Mouse (Mus musculus) brain, adult 2 months (tissue): Measurements from ENCODE around the gene Mars.

Experiments used
- DNase-seq: peaks from one replicate; pipeline ENCODE4 v3.0.0; 2011; ENCODE audit warnings: low read depth, low spot score

The Mars gene

GRCm38 (mm10) chr10:127287271-127287935, 24.2 kb downstream of the Mars start:
- DNase-seq = no peak

- DNase-seq = no peak
Measured at GRCm38 (mm10) chr10:127286730-127287129, 24.9 kb downstream of the Mars start.

- no peak for DNase-seq
Measured at GRCm38 (mm10) chr10:127286194-127286593, 25.4 kb downstream of the Mars start.

GRCm38 (mm10) chr10:127285644-127286043, 25.9 kb downstream of the Mars start:
- no peak for DNase-seq

GRCm38 (mm10) chr10:127284724-127285500, 26.7 kb downstream of the Mars start:
- no peak for DNase-seq

- DNase-seq = no peak
Measured at GRCm38 (mm10) chr10:127284105-127284622, 27.4 kb downstream of the Mars start.

GRCm38 (mm10) chr10:127282620-127283215, 28.9 kb downstream of the Mars start:
- no peak for DNase-seq

GRCm38 (mm10) chr10:127281316-127281715, 30.3 kb downstream of the Mars start:
- no peak for DNase-seq

GRCm38 (mm10) chr10:127279730-127280129, 31.9 kb downstream of the Mars start:
- DNase-seq = peak; percentile 27

- DNase-seq = no peak
Measured at GRCm38 (mm10) chr10:127274261-127275022, 37.1 kb downstream of the Mars start.

GRCm38 (mm10) chr10:127272371-127272770, 39.2 kb downstream of the Mars start:
- DNase-seq = no peak

- no peak for DNase-seq
Measured at GRCm38 (mm10) chr10:127269884-127270283, 41.7 kb downstream of the Mars start.

- DNase-seq = peak; percentile 61
Measured at GRCm38 (mm10) chr10:127269036-127269435, 42.5 kb downstream of the Mars start.

GRCm38 (mm10) chr10:127268401-127268800, 43.2 kb downstream of the Mars start:
- no peak for DNase-seq

- DNase-seq = no peak
Measured at GRCm38 (mm10) chr10:127267318-127267717, 44.3 kb downstream of the Mars start.

- DNase-seq = peak; percentile 99
Measured at GRCm38 (mm10) chr10:127266112-127267091, 45.2 kb downstream of the Mars start, which contains the start of gene Dctn2. Dctn2 (plus strand) TSS chr10:127266368.

GRCm38 (mm10) chr10:127265727-127266111, 45.9 kb downstream of the Mars start:
- DNase-seq = peak; percentile 56

GRCm38 (mm10) chr10:127264971-127265370, 46.6 kb downstream of the Mars start:
- no peak for DNase-seq

GRCm38 (mm10) chr10:127264336-127264735, 47.2 kb downstream of the Mars start:
- no peak for DNase-seq

- DNase-seq = no peak
Measured at GRCm38 (mm10) chr10:127263631-127264030, 48.0 kb downstream of the Mars start.
